Mouse (Mus musculus): ENCODE measurements around the gene Pelo.

- TF ChIP-seq CTCF (IDR thresholded peaks at IDR 0.05; ENCODE audit: insufficient read depth, low read depth, low read length) (no peak), POLR2A (IDR thresholded peaks at IDR 0.05; ENCODE audit: insufficient read depth, low read depth, low read length) (no peak)
Observed at GRCm38 (mm10) chr13:115131381-115131780, 41.4 kb upstream of the Pelo start.
